Mouse (Mus musculus): Measurements from ENCODE around the gene Gsdma2. TPM values are rescaled to one million over a fixed set of nuclear protein-coding genes. Genes with fewer than 3 reads are reported as not detected.
"Not testable (repeated sequence)": the region's sequence is repeated elsewhere in the genome, so short reads cannot be mapped to it uniquely, and the experiment has no call there.

Gene Gsdma2
- polyA plus RNA-seq, 1 experiment from 2014 or later: not detected

DNA sequence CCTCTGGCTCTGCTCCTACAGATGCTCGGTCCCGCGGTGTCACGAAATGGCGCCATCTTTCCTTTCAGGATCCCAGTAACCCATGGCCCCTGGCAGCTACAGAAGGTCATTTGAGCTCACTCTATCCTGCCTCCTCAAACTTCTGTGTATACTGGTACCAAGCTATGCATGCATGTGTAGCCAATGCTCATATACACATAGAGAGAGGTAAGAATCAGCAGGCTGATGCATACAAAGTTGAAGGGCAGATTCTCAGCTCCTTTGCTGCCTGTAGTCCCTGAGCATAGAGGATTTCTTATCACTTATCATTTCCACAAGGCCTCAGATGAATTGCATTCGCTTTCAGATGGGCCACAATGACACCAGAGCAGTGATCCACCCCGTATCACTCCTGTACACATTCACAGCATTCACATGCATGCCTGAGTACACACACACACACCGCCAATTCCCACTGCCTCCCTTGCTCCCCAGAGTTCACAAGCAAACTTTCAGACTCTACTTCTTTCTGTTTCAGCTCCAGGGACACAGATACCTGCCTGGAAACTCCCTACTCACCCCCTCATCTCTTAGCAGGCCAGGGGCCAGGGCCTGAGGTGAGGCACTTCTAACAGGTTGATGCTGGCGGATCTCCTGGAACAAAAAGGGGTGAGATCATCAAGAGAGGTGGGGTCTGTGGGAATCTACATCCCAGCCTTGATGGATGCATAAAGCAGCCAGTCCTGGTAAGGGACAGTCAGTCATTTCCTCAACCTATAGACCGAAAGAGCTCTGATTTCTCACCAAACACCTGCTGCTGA is 20.7 kb upstream of the Gsdma2 start, which contains the start of the genes Gm12355 and Gsdma3:
TSS of gene Gm12355 (minus strand) at position 51 of the 800 bp plus-strand sequence.
TSS of gene Gsdma3 (plus strand) at position 750 of the 800 bp plus-strand sequence.
- Histone ChIP-seq H3K4me2 (no peak within 1 kb of the TSS), H3K9ac (replicated peaks) (no peak within 1 kb of the TSS), H3K9me3 (peaks cover 10% of the 10 kb centered on the region; the same call in 1 of the 2 replicates), H3K27ac (no peak within 1 kb of the TSS), H3K27me3 (0 out of 2 replicates have a peak, but pooled peaks cover 2% of the 10 kb centered on the region), H3K36me3 (no peaks in the 10 kb centered on the region), H3K4me3 (replicated peaks) (no peak within 1 kb of the TSS), H3K4me1 (replicated peaks) (no peaks in the 10 kb centered on the region)
- WGBS: 91% methylated on average over 10 of the region's 10 CpGs
- ATAC-seq (ENCODE audit: insufficient number of reproducible peaks, insufficient read depth, low FRiP score, low TSS enrichment, low read depth): no peak

- H3K27me3 ChIP-seq: peaks cover 10% of the 10 kb centered on the region; the same call in 1 of the 2 replicates
- 97% methylated on average over 3 of the region's 3 CpGs for WGBS
- H3K4me1 ChIP-seq (replicated peaks): no peaks in the 10 kb centered on the region
- no peak for ATAC-seq (ENCODE audit: insufficient number of reproducible peaks, insufficient read depth, low FRiP score, low TSS enrichment, low read depth)
- H3K9me3 ChIP-seq: peaks cover 4% of the 10 kb centered on the region; the same call in 1 of the 2 replicates
- H3K27ac ChIP-seq: no peak overlapping the region
- H3K4me2 ChIP-seq: no peak overlapping the region
- no peaks in the 10 kb centered on the region for H3K36me3 ChIP-seq
- H3K4me3 ChIP-seq (replicated peaks): no peak overlapping the region
- H3K9ac ChIP-seq (replicated peaks): no peak overlapping the region
Observed at GRCm38 (mm10) chr11:98628706-98629105, 17.9 kb upstream of the Gsdma2 start.

DNA sequence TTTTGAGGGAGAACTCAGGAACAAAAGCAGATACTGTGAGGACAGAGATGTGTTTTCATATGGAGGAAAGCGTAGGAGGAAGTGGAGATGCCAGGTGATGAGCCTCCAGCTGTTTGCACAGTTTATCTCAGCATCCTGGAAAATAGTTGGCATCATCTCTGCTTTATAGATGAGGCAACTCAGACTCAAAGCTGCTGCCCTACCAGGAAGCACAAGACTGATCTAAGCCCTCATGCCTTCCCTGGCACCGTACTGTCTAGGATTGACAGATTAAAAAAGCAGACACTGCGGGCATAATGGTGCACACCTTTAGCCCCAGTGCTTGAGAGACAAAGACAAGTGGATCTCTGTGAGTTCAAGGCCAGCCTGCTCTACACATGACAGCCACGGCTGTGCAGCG is 15.9 kb upstream of the Gsdma2 start:
- peaks cover 10% of the 10 kb centered on the region; the same call in 1 of the 2 replicates for H3K27me3 ChIP-seq
- H3K4me2 ChIP-seq: no peak overlapping the region
- H3K9ac ChIP-seq (replicated peaks): no peak overlapping the region
- WGBS: 90% methylated on average over 5 of the region's 5 CpGs
- no peaks in the 10 kb centered on the region for H3K9me3 ChIP-seq
- no peak for ATAC-seq (ENCODE audit: insufficient number of reproducible peaks, insufficient read depth, low FRiP score, low TSS enrichment, low read depth)
- H3K4me1 ChIP-seq (replicated peaks): no peaks in the 10 kb centered on the region
- no peak overlapping the region for H3K27ac ChIP-seq
- H3K36me3 ChIP-seq: no peaks in the 10 kb centered on the region
- H3K4me3 ChIP-seq (replicated peaks): no peak overlapping the region

- not testable (repeated sequence) for H3K36me3 ChIP-seq; H3K4me1 ChIP-seq (replicated peaks); ATAC-seq (ENCODE audit: insufficient number of reproducible peaks, insufficient read depth, low FRiP score, low TSS enrichment, low read depth); H3K9ac ChIP-seq (replicated peaks); H3K4me3 ChIP-seq (replicated peaks); H3K27ac ChIP-seq; H3K4me2 ChIP-seq; H3K9me3 ChIP-seq
- H3K27me3 ChIP-seq: peaks cover 10% of the 10 kb centered on the region; the same call in 1 of the 2 replicates
- WGBS: 31% methylated on average over 10 of the region's 10 CpGs
Observed at GRCm38 (mm10) chr11:98635312-98635970, 11.1 kb upstream of the Gsdma2 start.

DNA sequence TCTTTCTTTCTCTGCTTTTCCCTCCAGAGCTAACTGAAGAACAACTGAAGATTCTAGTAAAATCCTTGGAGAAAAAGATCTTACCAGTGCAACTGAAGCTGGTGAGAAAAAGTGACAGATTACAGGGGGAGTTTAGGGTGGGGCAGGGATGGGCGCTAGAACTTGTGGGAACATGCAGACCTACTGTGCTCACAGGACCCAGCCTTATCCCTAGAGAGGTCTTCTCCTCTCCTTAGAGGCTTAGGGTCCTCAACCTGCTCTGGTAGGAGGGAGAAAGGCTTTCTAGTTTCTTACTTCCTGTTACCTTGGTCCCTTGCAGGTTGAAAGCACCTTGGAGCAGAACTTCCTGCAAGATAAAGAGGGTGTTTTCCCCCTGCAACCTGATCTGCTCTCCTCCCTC is 9.1 kb upstream of the Gsdma2 start:
- H3K9me3 ChIP-seq: no peaks in the 10 kb centered on the region
- ATAC-seq (ENCODE audit: insufficient number of reproducible peaks, insufficient read depth, low FRiP score, low TSS enrichment, low read depth): no peak
- H3K4me2 ChIP-seq: no peak overlapping the region
- no peaks in the 10 kb centered on the region for H3K36me3 ChIP-seq
- no peaks in the 10 kb centered on the region for H3K4me1 ChIP-seq (replicated peaks)
- H3K27ac ChIP-seq: no peak overlapping the region
- peaks cover 4% of the 10 kb centered on the region; the same call in 1 of the 2 replicates for H3K27me3 ChIP-seq
- H3K9ac ChIP-seq (replicated peaks): no peak overlapping the region
- WGBS: 79% methylated on average over 1 of the region's 1 CpGs
- no peak overlapping the region for H3K4me3 ChIP-seq (replicated peaks)

DNA sequence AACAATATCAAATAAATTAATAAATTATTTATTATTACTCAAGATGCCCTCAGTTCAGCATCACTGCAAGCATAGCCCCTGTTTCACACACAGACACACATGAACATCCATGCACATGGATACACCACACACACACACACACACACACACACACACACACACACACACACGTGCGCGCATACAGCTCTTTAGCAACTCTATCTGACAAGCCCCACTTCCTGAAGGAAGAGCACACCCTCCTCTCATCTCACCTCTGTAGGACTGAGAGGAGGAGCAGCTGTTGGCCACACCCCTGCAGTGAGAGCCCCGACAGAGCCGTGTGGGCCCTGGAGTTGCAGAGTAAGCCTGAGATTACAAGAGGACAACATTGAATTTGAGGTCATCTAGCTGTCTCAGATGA is 6.5 kb upstream of the Gsdma2 start:
- Histone ChIP-seq H3K27me3 (no peaks in the 10 kb centered on the region; the same call in 1 of the 2 replicates), H3K9me3 (no peaks in the 10 kb centered on the region), H3K4me3 (replicated peaks) (no peak overlapping the region), H3K9ac (replicated peaks) (no peak overlapping the region), H3K36me3 (no peaks in the 10 kb centered on the region), H3K4me2 (no peak overlapping the region), H3K4me1 (replicated peaks) (no peaks in the 10 kb centered on the region), H3K27ac (no peak overlapping the region)
- WGBS: 53% methylated on average over 5 of the region's 5 CpGs
- ATAC-seq (ENCODE audit: insufficient number of reproducible peaks, insufficient read depth, low FRiP score, low TSS enrichment, low read depth): no peak

GRCm38 (mm10) chr11:98644757-98645156 is 1.8 kb upstream of the Gsdma2 start:
- Histone ChIP-seq H3K4me3 (replicated peaks) (no peak overlapping the region), H3K27ac (no peak overlapping the region), H3K4me2 (no peak overlapping the region), H3K9ac (replicated peaks) (no peak overlapping the region), H3K27me3 (peaks cover 23% of the 10 kb centered on the region), H3K4me1 (replicated peaks) (no peaks in the 10 kb centered on the region), H3K36me3 (no peaks in the 10 kb centered on the region), H3K9me3 (no peaks in the 10 kb centered on the region)
- ATAC-seq (ENCODE audit: insufficient number of reproducible peaks, insufficient read depth, low FRiP score, low TSS enrichment, low read depth): no peak
- 76% methylated on average over 3 of the region's 3 CpGs for WGBS

DNA sequence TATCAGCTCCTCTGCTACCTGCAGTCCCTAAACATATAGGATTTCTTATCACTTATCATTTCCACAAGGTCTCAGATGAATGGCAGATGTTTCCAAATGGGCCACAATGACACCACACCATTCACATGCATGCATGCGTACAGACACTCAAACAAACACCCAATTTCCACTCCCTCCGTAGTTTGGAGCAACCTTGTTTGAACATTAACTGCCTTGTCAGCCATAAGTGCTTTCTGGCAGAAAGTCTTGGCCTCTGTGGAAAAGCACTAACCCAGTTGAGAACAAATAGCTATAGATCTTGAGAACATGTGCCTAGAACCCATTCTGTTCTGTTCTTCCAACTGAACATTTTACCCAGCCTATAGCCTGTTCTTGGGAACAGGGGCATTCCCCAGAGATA is 613 bp upstream of the Gsdma2 start:
- H3K36me3 ChIP-seq: no peaks in the 10 kb centered on the region
- no peaks in the 10 kb centered on the region for H3K4me1 ChIP-seq (replicated peaks)
- no peak overlapping the region for H3K4me2 ChIP-seq
- H3K9ac ChIP-seq (replicated peaks): no peak overlapping the region
- no peak overlapping the region for H3K4me3 ChIP-seq (replicated peaks)
- WGBS: 89% methylated on average over 2 of the region's 2 CpGs
- ATAC-seq (ENCODE audit: insufficient number of reproducible peaks, insufficient read depth, low FRiP score, low TSS enrichment, low read depth): no peak
- no peaks in the 10 kb centered on the region for H3K9me3 ChIP-seq
- no peak overlapping the region for H3K27ac ChIP-seq
- H3K27me3 ChIP-seq: peaks cover 23% of the 10 kb centered on the region

DNA sequence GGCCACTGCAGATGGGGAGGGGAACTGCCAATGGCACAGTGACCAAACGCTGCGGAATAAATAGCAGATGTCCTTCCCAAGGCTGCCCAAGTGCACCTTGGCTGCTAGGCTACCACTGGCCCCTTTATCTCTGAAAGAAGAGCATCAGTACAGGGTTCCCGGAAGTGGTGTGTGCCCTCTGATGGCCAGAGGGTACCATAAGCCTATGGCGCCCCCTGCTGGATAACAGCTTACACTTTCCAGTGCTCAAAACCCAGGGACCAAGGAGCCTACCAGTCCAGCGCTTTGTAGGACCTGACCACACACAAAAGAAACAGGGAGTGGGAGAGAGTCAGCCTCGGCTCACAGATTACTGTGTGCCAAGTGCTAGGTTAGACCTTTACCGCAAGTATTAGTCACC is 8.5 kb downstream of the Gsdma2 start:
- H3K9me3 ChIP-seq; H3K4me2 ChIP-seq; ATAC-seq (ENCODE audit: insufficient number of reproducible peaks, insufficient read depth, low FRiP score, low TSS enrichment, low read depth); H3K36me3 ChIP-seq; H3K4me1 ChIP-seq (replicated peaks); H3K27ac ChIP-seq; H3K4me3 ChIP-seq (replicated peaks); H3K9ac ChIP-seq (replicated peaks): not testable (repeated sequence)
- WGBS: 14% methylated on average over 7 of the region's 7 CpGs
- H3K27me3 ChIP-seq: peaks cover 15% of the 10 kb centered on the region

DNA sequence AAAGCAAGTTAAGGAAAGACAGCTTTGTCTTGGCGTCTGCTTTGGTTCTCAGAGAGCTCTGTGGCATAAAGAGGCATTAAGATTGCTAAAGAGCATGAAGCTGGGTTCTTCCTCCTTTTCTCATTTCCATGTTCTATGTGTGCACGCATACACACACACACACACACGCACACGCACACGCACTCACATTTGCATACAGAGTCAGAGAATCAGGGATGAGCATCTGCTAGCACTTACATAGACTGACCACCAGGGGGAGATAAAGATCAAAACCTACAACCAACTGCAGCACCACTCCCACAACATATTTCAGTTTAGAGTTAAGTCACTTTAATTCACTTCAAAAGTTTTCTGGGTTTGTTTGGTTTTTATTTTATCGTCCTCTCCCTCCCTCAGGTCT is 14.0 kb downstream of the Gsdma2 start:
- H3K9ac ChIP-seq (replicated peaks): no peak overlapping the region
- no peak overlapping the region for H3K27ac ChIP-seq
- H3K27me3 ChIP-seq: peaks cover 21% of the 10 kb centered on the region; the same call in 1 of the 2 replicates
- no peak for ATAC-seq (ENCODE audit: insufficient number of reproducible peaks, insufficient read depth, low FRiP score, low TSS enrichment, low read depth)
- no peak overlapping the region for H3K4me3 ChIP-seq (replicated peaks)
- H3K36me3 ChIP-seq: no peaks in the 10 kb centered on the region
- 10% methylated on average over 6 of the region's 6 CpGs for WGBS
- H3K9me3 ChIP-seq: no peaks in the 10 kb centered on the region
- H3K4me1 ChIP-seq (replicated peaks): no peaks in the 10 kb centered on the region
- H3K4me2 ChIP-seq: no peak overlapping the region

DNA sequence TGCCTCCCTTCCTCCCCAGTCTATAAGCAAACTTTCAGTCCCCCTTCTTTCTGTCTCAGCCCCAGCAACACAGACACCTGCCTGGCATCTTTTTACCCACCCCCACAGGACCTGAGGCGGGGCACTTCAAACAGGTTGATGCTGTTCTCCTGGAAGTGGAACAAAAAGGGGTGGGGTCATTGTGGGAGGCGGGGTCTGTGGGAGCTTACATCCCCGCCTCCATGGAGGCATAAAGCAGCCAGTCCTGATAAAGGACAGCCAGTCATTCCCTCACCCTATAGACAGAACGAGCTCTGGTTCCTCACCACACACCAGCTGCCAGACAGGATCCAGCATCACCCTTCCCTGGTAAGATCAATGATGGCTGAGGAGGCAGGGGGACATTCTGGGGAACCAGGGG is 17.5 kb downstream of the Gsdma2 start, which contains the start of gene Gsdma:
TSS of gene Gsdma (plus strand) at position 261 of the 400 bp plus-strand sequence.
- H3K9me3 ChIP-seq: no peaks in the 10 kb centered on the region
- ATAC-seq (ENCODE audit: insufficient number of reproducible peaks, insufficient read depth, low FRiP score, low TSS enrichment, low read depth): no peak
- no peak within 1 kb of the TSS for H3K4me3 ChIP-seq (replicated peaks)
- no peaks in the 10 kb centered on the region for H3K4me1 ChIP-seq (replicated peaks)
- no peak within 1 kb of the TSS for H3K27ac ChIP-seq
- no peak within 1 kb of the TSS for H3K4me2 ChIP-seq
- no peak within 1 kb of the TSS for H3K9ac ChIP-seq (replicated peaks)
- WGBS: 19% methylated on average over 4 of the region's 4 CpGs
- peaks cover 50% of the 10 kb centered on the region for H3K27me3 ChIP-seq
- no peaks in the 10 kb centered on the region for H3K36me3 ChIP-seq
